Mouse (Mus musculus) neural tube, embryonic 15.5 days (tissue): Measurements from ENCODE around the gene Slc25a15. TPM values are rescaled to one million over a fixed set of nuclear protein-coding genes. Genes with fewer than 3 reads are reported as not detected.
A peak's percentile ranks its signal among the peaks of the same experiment; 100 is the strongest.

Experiments
- ATAC-seq: fragments of 200-750 bp; cut with Nextera tagmentation; 2 replicates; pipeline ENCODE4 v1.8.0; 2017; ENCODE audit warnings: mild to moderate bottlenecking, moderate TSS enrichment, moderate library complexity; ENCODE audit not compliant: low FRiP score
- H3K27ac ChIP-seq: fragments of 300-500 bp; sonication (generic); replicated peaks from 2 replicates; pipeline ENCODE4 v1.5.1; 2015; ENCODE audit warnings: mild to moderate bottlenecking, inconsistent platforms
- H3K27me3 ChIP-seq: fragments of 300-500 bp; sonication (generic); replicated peaks from 2 replicates; pipeline ENCODE4 v1.6.1; 2015; ENCODE audit warnings: inconsistent platforms
- H3K36me3 ChIP-seq: fragments of 300-500 bp; sonication (generic); 2 replicates; pipeline ENCODE4 v1.6.1; 2015; ENCODE audit warnings: inconsistent platforms
- H3K4me1 ChIP-seq: fragments of 300-500 bp; sonication (generic); 2 replicates; pipeline ENCODE4 v1.6.1; 2015; ENCODE audit warnings: inconsistent platforms
- H3K4me2 ChIP-seq: fragments of 300-500 bp; sonication (generic); 2 replicates; pipeline ENCODE4 v1.6.1; 2015; ENCODE audit warnings: inconsistent platforms, mild to moderate bottlenecking, moderate library complexity
- H3K4me3 ChIP-seq: fragments of 300-500 bp; sonication (generic); replicated peaks from 2 replicates; pipeline ENCODE4 v1.5.1; 2015; ENCODE audit warnings: mild to moderate bottlenecking, inconsistent platforms
- H3K9ac ChIP-seq: fragments of 300-500 bp; sonication (generic); replicated peaks from 2 replicates; pipeline ENCODE4 v1.6.1; 2015; ENCODE audit warnings: mild to moderate bottlenecking, inconsistent platforms
- H3K9me3 ChIP-seq: fragments of 300-500 bp; sonication (generic); replicated peaks from 2 replicates; pipeline ENCODE4 v1.6.1; 2016; ENCODE audit warnings: inconsistent platforms
- WGBS: fragments of 180-500 bp; shearing (Covaris S2); methylation state at CpG from one replicate; pipeline ENCODE4 v1.1.7; 2015; ENCODE audit warnings: mixed read lengths; 5-methylcytosine and 5-hydroxymethylcytosine counted together
- polyA plus RNA-seq: library from polyadenylated mRNA; unstranded; fragments of >200 nt; fragmentation: Nextera tagmentation; extraction: Ambion mirVana; gene quantifications from 2 replicates; pipeline ENCODE4 v1.2.1, GENCODE M21; 2015

The Slc25a15 gene
- polyA plus RNA-seq, 1 experiment from 2014 or later, result 7.6 TPM

GRCm38 (mm10) chr8:22390766-22391463 is 7.5 kb downstream of the Slc25a15 start:
- Histone ChIP-seq H3K9me3 (no peaks in the 10 kb centered on the region), H3K27me3 (no peaks in the 10 kb centered on the region), H3K27ac (no peak overlapping the region), H3K4me3 (no peak overlapping the region), H3K4me1 (no peaks in the 10 kb centered on the region), H3K9ac (no peak overlapping the region), H3K4me2 (no peak overlapping the region), H3K36me3 (peaks cover 37% of the 10 kb centered on the region)
- 90% methylated on average over 8 of the region's 8 CpGs for WGBS
- no peak for ATAC-seq

- Histone ChIP-seq H3K9ac (no peak overlapping the region), H3K27me3 (no peaks in the 10 kb centered on the region), H3K27ac (no peak overlapping the region), H3K4me1 (no peaks in the 10 kb centered on the region), H3K36me3 (peaks cover 40% of the 10 kb centered on the region), H3K9me3 (no peaks in the 10 kb centered on the region), H3K4me3 (no peak overlapping the region), H3K4me2 (no peak overlapping the region)
- no peak for ATAC-seq
- 85% methylated on average over 10 of the region's 10 CpGs for WGBS
These were observed 8.5 kb downstream of the Slc25a15 start for GRCm38 (mm10) chr8:22389874-22390273.

GRCm38 (mm10) chr8:22385158-22385557 is 13.2 kb downstream of the Slc25a15 start:
- H3K27ac ChIP-seq, result no peak overlapping the region
- no peaks in the 10 kb centered on the region for H3K4me1 ChIP-seq
- H3K4me2 ChIP-seq, result no peak overlapping the region
- no peaks in the 10 kb centered on the region for H3K9me3 ChIP-seq
- H3K9ac ChIP-seq, result no peak overlapping the region
- ATAC-seq, result no peak
- WGBS, result 94% methylated on average over 6 of the region's 6 CpGs
- H3K4me3 ChIP-seq, result no peak overlapping the region
- H3K36me3 ChIP-seq, result peaks cover 57% of the 10 kb centered on the region
- no peaks in the 10 kb centered on the region for H3K27me3 ChIP-seq

GRCm38 (mm10) chr8:22382824-22383595 is 15.4 kb downstream of the Slc25a15 start:
- H3K27me3 ChIP-seq, result no peaks in the 10 kb centered on the region
- no peak overlapping the region for H3K9ac ChIP-seq
- no peaks in the 10 kb centered on the region for H3K4me1 ChIP-seq
- H3K36me3 ChIP-seq, result peaks cover 51% of the 10 kb centered on the region
- 86% methylated on average over 19 of the region's 19 CpGs for WGBS
- no peak overlapping the region for H3K4me2 ChIP-seq
- no peak overlapping the region for H3K27ac ChIP-seq
- H3K4me3 ChIP-seq, result no peak overlapping the region
- H3K9me3 ChIP-seq, result no peaks in the 10 kb centered on the region
- no peak for ATAC-seq

- no peak overlapping the region for H3K27ac ChIP-seq
- no peak overlapping the region for H3K4me3 ChIP-seq
- no peak overlapping the region for H3K4me2 ChIP-seq
- no peaks in the 10 kb centered on the region for H3K4me1 ChIP-seq
- H3K9me3 ChIP-seq, result no peaks in the 10 kb centered on the region
- 97% methylated on average over 11 of the region's 11 CpGs for WGBS
- no peaks in the 10 kb centered on the region for H3K27me3 ChIP-seq
- H3K9ac ChIP-seq, result no peak overlapping the region
- H3K36me3 ChIP-seq, result peaks cover 43% of the 10 kb centered on the region
- ATAC-seq, result no peak
These were observed 17.5 kb downstream of the Slc25a15 start for GRCm38 (mm10) chr8:22380934-22381333.

DNA sequence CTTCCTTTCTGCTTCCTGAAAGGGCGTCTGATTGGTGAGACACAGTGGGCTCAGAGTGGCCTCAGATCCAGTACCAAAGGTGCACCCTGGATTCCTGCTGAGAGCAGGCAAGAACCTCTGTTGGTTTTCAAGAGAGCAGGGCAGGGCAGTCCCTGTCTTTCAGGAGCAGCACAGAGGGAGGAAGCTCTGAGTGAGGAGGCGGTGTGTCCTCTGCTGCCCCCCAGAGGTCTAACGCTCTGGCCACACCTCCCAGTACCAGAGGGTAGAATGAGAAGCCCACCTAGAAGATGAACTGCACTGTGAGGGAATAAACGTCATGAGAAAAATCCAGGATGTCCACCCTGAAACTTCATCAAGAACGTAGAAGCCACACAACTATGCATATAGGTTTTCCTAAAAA is 21.5 kb downstream of the Slc25a15 start:
- Histone ChIP-seq H3K4me1 (no peaks in the 10 kb centered on the region), H3K27me3 (no peaks in the 10 kb centered on the region), H3K9ac (no peak overlapping the region), H3K4me3 (no peak overlapping the region), H3K9me3 (no peaks in the 10 kb centered on the region), H3K36me3 (peaks cover 25% of the 10 kb centered on the region), H3K4me2 (no peak overlapping the region), H3K27ac (no peak overlapping the region)
- peak; percentile 50; the same call in 1 of the 2 replicates for ATAC-seq
- 50% methylated on average over 5 of the region's 5 CpGs for WGBS

DNA sequence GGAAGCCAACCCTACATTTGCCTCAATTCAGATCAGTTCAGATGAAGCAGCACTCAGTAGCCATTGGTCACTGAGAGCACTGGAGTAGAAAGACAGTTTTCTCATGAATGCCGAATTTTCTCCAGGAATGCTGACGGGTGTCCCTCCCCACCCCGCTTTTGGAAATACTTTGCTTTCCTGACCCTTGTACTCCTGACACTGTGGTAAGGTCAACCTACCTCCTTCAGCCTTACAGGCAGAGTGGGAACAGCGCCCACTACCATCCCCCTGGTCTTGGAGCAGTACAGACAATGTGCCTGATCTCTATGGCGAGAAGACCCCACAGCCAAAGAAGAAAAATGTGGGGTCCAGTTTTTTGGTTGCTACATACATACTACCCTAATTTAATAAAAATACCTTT is 22.1 kb downstream of the Slc25a15 start:
- no peaks in the 10 kb centered on the region for H3K9me3 ChIP-seq
- H3K4me3 ChIP-seq, result no peak overlapping the region
- no peaks in the 10 kb centered on the region for H3K27me3 ChIP-seq
- ATAC-seq, result no peak
- H3K27ac ChIP-seq, result no peak overlapping the region
- no peak overlapping the region for H3K9ac ChIP-seq
- 89% methylated on average over 5 of the region's 5 CpGs for WGBS
- peaks cover 19% of the 10 kb centered on the region for H3K36me3 ChIP-seq
- H3K4me1 ChIP-seq, result no peaks in the 10 kb centered on the region
- no peak overlapping the region for H3K4me2 ChIP-seq

DNA sequence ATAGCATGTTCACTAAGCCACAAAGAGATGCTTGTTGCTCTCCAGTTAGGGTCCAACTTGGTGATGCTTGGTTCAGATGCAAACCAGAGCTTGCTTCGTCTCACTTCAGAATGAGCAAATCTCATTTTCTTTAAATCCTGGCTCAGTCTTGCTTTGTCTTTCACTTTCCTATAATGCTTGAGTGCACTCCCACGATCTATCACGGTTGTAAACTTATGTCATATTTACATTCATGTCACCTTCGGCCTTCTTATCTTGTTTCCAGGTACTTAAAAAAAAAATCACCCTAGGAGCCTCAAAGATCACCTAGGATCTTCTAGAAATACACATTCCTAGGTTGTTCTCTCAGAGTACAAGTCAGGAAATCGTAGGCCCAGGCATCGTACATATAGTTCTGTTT is 38.5 kb downstream of the Slc25a15 start:
- no peaks in the 10 kb centered on the region for H3K27me3 ChIP-seq
- no peaks in the 10 kb centered on the region for H3K4me1 ChIP-seq
- H3K9me3 ChIP-seq, result no peaks in the 10 kb centered on the region
- ATAC-seq, result no peak
- H3K4me3 ChIP-seq, result no peak overlapping the region
- no peak overlapping the region for H3K27ac ChIP-seq
- WGBS, result 90% methylated on average over 6 of the region's 6 CpGs
- no peaks in the 10 kb centered on the region for H3K36me3 ChIP-seq
- no peak overlapping the region for H3K4me2 ChIP-seq
- H3K9ac ChIP-seq, result no peak overlapping the region

DNA sequence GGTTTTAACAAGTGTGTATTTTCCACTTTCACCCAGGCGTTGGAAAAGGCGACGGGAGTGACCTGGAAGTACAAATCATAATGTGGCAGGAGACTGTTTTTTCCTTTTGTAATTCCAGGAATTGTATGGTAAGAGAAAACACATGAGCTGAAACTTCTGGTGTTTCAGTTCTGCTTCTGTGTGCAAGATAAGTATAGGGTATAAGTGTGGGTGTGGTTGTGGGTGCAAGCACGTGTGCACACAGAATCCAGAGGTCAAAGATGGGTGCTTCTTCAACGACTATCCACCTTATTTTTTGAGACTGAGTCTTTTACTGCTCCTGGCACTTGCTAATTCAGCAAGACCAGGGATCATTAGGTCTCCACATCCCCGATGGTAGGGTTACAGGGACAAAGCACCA is 39.0 kb downstream of the Slc25a15 start:
- 86% methylated on average over 6 of the region's 6 CpGs for WGBS
- Histone ChIP-seq H3K9me3 (no peaks in the 10 kb centered on the region), H3K4me3 (no peak overlapping the region), H3K27ac (no peak overlapping the region), H3K4me1 (no peaks in the 10 kb centered on the region), H3K27me3 (no peaks in the 10 kb centered on the region), H3K36me3 (no peaks in the 10 kb centered on the region), H3K4me2 (no peak overlapping the region), H3K9ac (no peak overlapping the region)
- ATAC-seq, result no peak

GRCm38 (mm10) chr8:22335426-22335825 is 63.0 kb downstream of the Slc25a15 start:
- Histone ChIP-seq H3K9ac (no peak overlapping the region), H3K9me3 (no peaks in the 10 kb centered on the region), H3K4me2 (no peak overlapping the region), H3K27ac (no peak overlapping the region), H3K36me3 (no peaks in the 10 kb centered on the region), H3K4me3 (no peak overlapping the region), H3K4me1 (no peaks in the 10 kb centered on the region), H3K27me3 (no peaks in the 10 kb centered on the region)
- no peak for ATAC-seq
- 90% methylated on average over 13 of the region's 13 CpGs for WGBS
